Mouse (Mus musculus) brain, embryonic 14.5 days (tissue): ENCODE measurements around the gene Rpe. TPM values are rescaled to one million over a fixed set of nuclear protein-coding genes. Genes with fewer than 3 reads are reported as not detected.
A peak's percentile ranks its signal among the peaks of the same experiment; 100 is the strongest.

Experiments used
- DNase-seq: peaks from one replicate; pipeline ENCODE4 v3.0.0-alpha.2; 2011; ENCODE audit warnings: low read depth
- CTCF ChIP-seq: fragments of 200-500 bp; IDR thresholded peaks from 2 replicates; pipeline ENCODE4 v1.5.1; 2012; ENCODE audit warnings: inconsistent platforms, mild to moderate bottlenecking, moderate library complexity, borderline replicate concordance; ENCODE audit not compliant: insufficient read depth, insufficient read length; ENCODE audit errors: extremely low read depth
- POLR2A ChIP-seq: fragments of 200-500 bp; IDR thresholded peaks from 2 replicates; pipeline ENCODE4 v1.6.1; 2012; ENCODE audit warnings: mild to moderate bottlenecking, inconsistent platforms, borderline replicate concordance; ENCODE audit not compliant: poor library complexity, insufficient read depth, insufficient read length, severe bottlenecking; ENCODE audit errors: extremely low read depth
- polyA plus RNA-seq: library from polyadenylated mRNA; depleted of rRNA; stranded (reverse); fragments of >200 nt; gene quantifications from 2 replicates; pipeline ENCODE4 v1.2.3, GENCODE M21; 2012; rRNA removed

Gene Rpe
- polyA plus RNA-seq, result 24.2 and 25.1 TPM in 2 replicates

GRCm38 (mm10) chr1:66700693-66701575 lies at the start of gene Rpe:
Gene Rpe (plus strand): TSS chr1:66700831.
- TF ChIP-seq CTCF, result no peak
- peak; percentile 66; the same call in 1 of the 2 replicates for TF ChIP-seq POLR2A
- peak; percentile 98 for DNase-seq

GRCm38 (mm10) chr1:66655119-66655746 lies 45.4 kb upstream of the Rpe start:
- no peak for TF ChIP-seq POLR2A
- DNase-seq, result peak; percentile 91

GRCm38 (mm10) chr1:66655747-66656119 lies 44.9 kb upstream of the Rpe start:
- TF ChIP-seq POLR2A, result no peak
- no peak for TF ChIP-seq CTCF
- DNase-seq, result peak; percentile 91

DNA sequence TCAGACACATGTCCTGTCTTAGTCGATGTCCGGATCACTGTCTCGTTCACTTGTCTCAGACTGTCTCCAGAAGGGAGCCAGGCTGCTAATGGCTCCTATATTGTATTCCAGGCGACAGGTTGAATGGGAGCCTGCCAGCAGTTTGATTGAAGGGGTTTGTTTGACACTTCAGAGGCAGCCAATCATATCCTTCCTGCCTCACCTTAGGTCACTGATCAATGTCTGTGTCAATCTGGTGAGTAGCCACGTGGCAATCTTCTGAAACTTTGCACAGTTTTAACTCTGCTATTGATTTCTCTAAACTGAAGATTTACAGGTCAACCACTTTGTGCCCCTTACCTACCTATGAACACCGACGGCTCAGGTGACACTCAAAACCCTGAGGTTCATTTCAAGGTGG lies 29.2 kb upstream of the Rpe start:
- DNase-seq, result no peak
- TF ChIP-seq CTCF, result no peak
- TF ChIP-seq POLR2A, result no peak

- TF ChIP-seq POLR2A (no peak), CTCF (no peak)
- DNase-seq, result no peak
These were observed 27.8 kb upstream of the Rpe start for GRCm38 (mm10) chr1:66672812-66673211.

DNA sequence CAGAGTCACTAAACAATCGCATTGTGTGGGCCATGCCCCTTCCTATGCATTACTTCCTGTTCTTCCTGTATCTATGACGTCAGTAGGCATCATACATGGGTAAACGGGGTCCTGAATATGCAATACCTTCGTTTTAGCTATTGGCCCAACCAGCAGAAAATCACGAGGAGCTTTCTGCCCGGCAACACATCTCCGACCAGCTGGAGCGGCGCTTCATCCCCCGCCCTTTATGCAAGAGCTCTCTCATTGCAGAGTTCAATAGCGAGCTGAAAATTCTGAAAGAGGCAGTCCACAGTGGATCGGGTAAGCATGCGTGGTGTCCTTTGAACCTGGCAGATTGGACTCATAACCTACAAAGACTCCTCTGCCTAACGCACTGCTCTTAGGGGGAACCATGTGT lies 22.7 kb upstream of the Rpe start:
- TF ChIP-seq CTCF, result no peak
- TF ChIP-seq POLR2A, result no peak
- no peak for DNase-seq

DNA sequence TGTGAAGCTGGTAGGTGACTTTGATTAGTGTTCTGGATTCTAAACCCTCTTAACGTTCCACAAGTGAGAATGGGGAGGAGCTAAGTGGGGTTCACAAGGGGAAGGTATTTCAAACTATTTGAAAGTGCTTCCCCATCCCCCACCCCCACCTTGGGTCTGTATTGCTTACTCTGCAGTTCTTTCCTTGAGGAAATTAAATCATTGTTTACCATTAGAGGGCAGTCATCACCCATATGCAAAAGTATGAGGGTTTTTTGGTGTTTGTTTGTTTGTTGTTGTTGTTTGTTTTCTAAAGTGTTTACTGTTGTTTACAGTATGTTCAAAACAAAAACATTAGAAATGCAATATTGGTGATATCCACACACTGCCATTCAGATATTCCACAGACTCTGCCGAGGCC lies 22.0 kb upstream of the Rpe start:
- TF ChIP-seq CTCF (no peak), POLR2A (no peak)
- no peak for DNase-seq

DNA sequence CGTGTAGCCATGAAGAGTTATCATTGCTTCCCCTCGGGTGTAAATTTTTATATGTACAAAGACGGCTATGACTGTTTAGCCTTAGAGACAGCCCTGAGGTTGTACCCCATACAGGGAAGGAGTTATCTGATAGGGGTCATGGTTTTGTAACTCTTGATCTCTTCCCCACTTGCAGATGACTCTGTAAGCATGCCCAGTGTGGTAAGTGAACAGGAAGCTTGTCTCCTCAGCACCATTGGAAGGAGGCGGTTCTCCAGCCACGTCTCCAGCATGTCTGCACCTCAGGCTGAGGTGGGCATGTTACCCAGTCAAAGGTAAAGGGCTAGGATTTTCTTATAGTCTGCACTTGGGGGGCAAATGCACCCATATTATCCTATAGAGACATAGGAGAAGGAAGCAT lies 17.7 kb upstream of the Rpe start:
- DNase-seq, result no peak
- no peak for TF ChIP-seq POLR2A
- TF ChIP-seq CTCF, result no peak

DNA sequence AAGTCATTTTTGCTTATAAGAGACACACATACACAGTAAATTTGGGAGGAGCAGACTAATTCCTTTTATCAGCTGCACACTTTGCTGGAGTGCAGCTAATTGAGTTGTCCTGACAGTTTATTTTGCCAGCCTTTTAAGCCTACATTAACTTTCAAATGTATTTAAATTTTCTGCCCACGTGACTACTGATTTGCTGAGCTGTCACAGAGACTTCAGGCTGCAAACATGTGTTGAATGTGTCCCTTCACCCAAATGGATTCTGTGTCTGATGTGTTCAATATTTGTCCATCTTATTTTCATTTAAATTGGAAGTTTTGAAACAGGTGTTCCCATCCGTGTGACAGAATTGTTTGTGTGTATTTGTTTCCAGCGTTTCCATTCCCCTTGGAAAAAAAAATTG lies 8.9 kb upstream of the Rpe start:
- DNase-seq, result peak; percentile 48
- TF ChIP-seq POLR2A (no peak), CTCF (no peak)

DNA sequence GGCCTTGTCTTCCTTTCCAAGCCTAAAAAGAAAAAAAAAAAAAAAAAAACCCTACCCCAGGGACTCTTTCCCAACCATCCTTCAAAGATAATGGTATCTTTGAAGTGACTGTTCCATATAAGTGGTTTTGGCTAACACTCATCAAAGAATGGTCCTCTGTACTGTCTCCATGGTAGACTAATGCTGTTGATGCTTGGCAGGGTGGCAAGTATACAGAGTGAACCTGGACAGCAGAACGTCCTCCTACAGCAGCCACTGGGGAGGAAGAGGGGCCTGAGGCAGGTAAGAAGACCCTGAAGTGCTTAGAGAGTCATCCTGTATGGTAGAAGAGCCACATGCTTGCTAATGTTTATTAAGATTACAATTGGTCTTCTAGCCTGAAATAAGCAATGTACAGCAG lies 8.3 kb upstream of the Rpe start:
- peak; percentile 12 for DNase-seq
- no peak for TF ChIP-seq POLR2A
- TF ChIP-seq CTCF, result no peak

DNA sequence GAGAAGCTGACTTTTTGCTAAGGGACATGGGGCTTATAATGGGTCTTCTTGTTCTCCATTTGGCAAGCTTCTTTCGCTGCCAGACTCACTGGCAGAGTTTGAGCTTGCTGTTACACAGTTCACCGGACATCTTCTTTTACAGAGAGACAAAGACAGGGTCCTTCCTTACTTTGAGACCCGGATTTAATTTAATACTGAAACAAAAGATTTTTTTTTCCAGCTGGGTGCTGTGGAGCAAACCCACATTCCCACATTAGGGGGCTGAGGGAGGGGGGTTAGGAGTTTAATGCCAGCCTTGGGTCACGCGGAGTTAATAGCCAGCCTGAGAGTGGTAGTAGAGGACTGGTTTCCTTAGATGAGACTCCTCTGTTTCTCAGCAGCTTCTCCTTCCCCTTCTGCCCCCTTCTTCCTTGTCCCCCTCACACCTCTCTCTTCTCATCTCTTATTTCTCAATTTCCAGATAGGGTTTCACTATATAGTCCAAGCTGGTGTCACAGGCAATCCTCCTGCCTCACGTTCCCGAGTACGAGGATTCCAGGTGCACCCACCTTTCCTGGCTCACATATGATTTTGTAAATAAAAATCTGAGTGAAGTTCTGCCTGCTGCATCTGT lies 7.7 kb upstream of the Rpe start:
- TF ChIP-seq CTCF (no peak), POLR2A (no peak)
- DNase-seq, result peak; percentile 54
